Mouse (Mus musculus) lung, postnatal 4 days (tissue): ENCODE measurements at regions not wholly inside any gene's neighbourhood (a gene's known extent, or its start where the extent isn't known, plus 50 kb on each side); places are given as distances from the start of the nearest gene placed in this dataset.

Experiments used
- DNase-seq, 2 experiments: peaks; one replicate each; pipeline ENCODE4 v3.0.0; 2021

DNA sequence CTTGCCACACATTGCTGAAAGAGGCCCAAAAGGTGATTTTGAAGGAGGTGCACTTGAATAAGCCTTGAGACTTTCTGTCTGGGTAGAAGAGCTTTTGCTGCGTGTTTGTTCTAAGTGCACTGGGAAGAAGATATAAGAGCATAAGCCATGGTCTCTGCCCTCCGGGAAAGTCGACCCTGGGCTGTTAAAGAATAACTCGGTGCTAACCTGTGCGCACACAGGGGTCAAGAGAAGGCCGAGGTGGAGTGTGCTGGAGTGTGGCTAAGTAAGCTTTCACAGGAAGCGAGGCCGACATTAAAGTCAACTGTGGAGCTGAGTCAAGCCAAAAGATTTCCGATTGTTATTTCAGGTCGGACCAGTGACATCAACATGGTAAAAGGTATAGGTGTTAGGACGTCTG, 473.0 kb downstream of the Slc4a3 start:
- DNase-seq, result peak; percentile 58 to 86

DNA sequence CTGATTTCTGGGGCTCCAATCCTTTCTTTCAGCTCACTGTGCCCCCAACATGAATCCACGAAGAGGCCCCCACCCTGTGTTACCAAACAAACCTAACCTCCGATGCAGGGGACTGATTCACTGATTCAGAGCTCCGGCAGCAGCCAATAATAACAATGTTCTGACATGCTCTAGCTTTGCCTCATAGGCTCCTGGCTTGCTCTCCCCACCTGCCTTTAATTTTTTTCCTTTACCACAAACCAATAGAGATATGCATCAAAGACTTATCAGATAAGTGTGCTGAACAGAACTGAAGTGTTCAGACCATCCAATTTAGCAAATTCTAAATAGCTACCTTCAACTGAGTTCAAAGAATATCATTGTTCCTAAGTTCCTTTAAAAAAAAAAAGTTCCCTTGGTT, 478.6 kb downstream of the Slc4a3 start:
- DNase-seq, result no peak

DNA sequence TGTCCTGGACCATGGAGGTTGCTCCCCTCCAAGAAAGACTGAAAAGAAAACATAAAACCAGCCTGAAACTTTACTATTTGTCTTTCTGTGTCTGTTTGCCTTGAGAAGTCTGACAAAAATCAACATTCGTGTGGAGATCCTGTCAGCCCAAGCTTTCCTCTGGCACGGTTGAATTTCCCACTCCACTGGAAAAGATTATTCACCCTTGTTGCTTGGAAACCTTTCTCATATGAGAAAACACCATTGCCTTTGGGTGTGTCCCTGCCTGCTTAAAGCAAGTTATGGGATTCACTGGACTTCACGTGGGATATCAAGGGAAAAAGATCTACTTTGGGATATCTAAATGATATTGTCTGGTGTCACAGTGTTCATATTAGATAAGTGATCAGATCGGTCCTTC, 479.3 kb downstream of the Slc4a3 start:
- no peak for DNase-seq

DNA sequence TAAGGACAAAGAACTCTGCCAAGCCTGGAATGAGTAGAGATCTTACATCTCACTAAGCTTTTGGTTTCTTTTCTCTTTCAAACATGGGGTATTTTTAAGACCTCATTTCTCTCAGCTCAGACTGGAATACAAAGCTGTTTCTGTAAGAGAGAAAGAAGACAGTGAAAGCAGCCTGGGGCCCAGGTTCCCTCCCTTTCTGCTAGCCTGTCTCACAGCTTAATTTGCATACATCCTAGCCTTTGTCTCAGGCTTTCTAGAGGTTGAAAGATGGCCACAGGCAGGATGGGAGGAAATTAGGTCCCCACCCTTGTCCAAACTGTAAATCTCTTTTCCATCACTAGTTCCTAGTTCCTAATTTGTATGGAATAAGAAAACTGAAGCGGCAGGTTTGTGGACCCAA, 483.0 kb downstream of the Slc4a3 start:
- DNase-seq, result no peak

DNA sequence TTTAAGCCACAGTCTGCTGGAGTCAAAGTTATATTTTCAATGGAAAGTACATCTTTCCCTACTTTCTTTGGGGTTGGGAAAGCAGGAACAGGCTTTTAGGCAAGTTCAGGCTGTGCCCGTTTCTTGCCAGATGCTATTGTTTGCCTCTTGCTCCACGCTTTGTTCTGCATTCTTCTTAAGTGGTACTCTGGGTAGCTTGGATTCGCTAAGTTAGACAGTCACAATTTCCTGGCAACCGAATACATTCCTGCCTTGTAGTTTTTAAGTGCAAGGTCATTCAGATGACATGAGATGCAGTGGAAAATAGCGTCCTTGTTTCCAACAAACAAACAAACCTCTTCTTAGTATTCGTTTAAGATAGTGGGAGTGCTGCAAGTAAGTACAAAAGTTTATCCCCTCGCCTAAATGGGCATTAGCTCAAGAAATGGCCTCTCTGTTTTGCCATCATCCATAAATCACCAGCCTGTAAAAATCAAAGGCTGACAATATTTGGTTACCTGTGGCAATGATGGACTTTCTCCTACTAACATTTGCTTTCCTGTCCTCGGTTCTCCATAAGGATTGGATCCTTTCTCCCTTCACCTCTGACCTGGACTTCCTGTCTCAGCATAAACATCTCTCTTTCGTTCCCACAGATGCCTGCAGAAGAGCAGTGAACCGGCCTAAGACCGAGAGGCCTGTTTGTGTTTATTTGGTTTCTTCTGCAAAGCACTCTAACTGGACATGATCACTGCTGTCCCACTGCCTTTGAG, 485.3 kb downstream of the Slc4a3 start:
- DNase-seq, result peak; percentile 20 to 32

DNA sequence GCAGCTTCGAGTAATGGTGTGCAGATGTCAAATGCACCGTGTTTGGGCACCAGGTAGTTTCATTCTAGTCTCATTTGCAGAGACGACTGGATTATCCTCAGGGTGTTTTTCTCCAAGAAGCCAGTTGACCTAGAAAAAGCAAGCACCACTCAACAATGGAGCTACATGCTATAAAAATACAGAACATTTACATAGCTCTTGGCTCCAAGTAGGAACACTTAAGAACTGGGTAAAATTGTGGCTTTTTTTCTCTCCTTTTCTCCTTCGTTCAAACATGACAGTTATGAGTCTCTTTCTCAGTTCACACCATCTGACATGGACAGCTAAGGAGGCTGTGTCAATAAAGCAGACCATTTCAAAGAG, 485.8 kb downstream of the Slc4a3 start:
- no peak for DNase-seq

DNA sequence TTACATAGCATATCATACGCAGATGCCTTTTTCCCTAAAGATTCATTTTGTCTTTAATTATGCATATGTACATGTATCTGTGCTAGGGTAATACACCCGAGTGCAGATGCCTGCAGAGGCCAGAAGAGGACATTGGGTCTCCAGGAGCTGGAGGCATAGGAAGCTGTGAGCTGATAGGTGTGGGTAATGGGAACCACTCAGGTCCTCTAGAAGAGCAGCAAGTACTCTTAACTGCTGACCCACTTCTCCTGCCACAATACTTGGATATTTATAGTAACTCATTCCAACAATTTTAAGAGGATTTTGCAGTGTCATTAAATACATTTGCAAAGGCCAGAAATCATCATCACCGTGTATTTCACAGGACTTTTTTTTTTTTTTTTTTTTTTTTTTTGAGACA, 486.6 kb downstream of the Slc4a3 start:
- no peak for DNase-seq

DNA sequence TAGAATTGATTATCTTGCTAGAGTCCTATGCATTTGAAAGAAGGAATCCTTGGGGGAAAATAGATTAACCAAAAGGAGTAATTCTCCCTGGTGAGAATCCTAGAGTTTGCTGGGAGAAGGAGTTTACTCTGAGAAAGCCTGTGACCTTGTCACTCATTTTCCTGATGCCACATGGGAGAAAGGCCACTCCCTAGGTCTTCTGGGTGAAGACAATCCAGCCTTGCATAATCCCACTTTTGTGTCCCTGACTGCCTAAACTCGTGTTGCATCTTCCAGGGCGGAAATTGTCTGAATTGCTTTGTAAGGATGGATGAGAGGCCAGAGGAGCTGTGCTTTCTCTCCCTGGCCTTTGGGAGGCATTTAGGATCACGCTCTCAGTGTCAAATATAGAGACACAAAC, 490.2 kb downstream of the Slc4a3 start:
- DNase-seq, result no peak

DNA sequence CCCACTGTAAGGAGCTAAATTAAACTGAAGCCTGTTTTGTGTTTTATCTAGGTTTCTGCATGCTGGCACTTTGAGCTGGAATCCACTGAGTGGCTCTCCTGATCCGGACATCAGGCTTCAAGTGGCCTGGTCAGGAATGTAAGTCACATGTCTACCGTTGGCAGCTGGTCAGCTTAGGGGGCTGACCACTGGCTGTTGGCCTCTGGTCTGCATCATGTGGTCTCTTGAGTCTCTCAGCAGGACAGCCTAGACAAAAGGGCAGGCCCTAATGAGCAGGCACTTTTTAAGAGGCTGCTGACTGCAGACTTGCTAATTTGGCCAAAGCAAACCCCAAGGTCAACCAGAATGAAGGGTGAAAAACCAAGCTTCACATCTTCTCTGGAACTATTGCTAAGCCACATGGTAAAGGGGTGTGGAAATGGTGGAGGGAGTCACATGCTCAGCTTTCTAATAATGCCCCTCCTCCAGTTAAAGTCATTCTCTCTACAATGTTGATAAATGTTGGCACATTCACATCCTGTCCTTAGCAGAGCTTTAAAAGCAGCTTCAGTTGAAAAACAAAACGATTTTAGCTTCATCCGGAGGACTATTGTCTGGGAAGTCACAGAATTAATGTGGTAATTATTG, 493.1 kb downstream of the Slc4a3 start:
- DNase-seq, result peak; percentile 74 to 91

DNA sequence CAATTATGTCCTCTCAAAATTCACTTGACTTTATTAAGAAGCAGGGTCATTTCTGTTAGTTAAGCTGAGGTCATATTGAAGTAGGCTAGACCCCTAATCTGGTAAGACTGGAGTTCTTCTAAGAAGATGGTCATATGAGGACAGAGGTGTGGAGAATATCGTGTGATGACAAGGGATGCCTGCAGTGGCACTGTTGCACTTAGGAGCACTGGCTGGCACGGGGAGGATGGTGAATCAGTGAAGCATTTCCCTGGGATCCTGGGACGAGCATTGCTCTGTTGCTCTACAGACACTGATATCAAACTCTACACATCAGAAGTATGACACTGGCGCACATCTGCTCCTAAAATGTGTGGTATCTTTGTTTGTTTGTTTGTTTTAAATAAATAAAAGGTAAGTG, 493.6 kb downstream of the Slc4a3 start:
- no peak for DNase-seq

DNA sequence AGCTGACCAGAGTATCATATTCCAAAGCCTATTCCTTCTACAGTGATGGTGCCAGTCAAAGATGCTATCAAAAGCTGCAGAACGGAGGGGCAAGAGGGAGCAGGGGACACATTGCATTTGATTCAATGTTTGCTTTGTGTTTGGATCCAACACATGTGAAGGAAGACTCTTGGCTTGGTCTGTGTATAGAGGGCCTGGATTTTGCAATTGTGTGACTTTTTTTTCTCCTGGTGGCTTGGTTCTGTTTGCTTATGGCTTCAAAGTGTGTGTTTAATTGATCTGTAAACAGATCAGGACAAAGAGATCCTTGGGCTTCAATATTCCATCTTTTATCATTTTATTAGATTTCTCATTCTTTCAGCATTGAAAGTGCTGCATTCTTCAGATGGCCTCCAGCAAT, 504.2 kb downstream of the Slc4a3 start:
- DNase-seq, result no peak

DNA sequence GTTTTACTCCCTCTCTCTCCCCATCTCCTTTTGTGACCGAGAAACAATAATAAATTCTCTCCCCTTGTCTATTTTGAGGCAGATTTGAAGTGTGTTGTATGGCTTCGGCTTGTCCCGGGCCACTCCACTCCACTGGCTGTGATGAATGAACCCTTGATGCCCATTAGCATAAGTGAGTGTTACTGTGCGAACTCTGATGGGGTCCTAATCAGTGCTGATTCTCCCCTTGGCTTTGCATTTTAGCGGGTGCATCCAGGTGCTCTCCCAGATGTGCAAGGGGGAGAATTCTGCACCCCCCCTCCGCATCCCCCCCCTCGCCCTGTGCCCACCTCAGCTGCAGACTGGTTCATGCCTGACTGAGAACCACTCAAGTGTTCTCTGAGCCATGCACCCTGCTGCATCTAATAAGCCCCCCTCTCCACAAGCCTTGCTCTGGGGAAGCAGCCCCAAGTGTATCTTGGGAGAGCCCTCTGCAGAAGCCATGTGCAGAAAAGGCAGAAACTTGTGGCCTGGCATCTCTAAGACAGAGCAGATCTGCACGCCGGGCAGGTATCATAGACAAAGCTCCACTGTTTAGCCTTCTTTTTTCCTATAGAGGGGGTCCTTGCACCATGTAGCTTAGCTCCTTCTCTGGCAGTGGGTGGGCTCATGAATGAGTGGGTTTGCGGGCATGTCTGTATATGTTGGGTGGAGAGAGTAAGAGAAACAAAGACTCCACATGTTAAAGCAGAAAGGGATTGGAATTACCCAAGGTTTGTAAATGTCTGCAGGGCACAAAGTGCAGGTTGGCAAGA, 507.5 kb downstream of the Slc4a3 start:
- no peak for DNase-seq

DNA sequence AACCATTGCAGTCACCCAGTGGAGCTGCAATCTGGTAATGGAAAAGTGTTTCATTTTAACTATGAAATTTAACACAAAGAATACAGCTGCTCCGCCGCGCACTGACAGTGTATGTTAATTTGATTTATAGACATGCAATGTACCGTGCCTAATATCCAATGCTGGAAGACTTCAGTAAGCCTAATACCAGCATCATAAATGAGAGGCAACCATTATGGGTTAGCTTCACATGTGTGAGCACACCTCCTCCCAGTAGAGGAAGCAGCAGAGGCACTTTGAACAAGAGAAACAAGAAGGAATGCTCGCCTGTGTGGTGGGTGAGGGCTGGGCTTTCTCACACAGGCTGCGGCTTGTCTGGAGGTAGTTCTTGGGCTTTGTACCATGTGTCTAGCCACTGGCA, 519.7 kb downstream of the Slc4a3 start:
- DNase-seq, result no peak

DNA sequence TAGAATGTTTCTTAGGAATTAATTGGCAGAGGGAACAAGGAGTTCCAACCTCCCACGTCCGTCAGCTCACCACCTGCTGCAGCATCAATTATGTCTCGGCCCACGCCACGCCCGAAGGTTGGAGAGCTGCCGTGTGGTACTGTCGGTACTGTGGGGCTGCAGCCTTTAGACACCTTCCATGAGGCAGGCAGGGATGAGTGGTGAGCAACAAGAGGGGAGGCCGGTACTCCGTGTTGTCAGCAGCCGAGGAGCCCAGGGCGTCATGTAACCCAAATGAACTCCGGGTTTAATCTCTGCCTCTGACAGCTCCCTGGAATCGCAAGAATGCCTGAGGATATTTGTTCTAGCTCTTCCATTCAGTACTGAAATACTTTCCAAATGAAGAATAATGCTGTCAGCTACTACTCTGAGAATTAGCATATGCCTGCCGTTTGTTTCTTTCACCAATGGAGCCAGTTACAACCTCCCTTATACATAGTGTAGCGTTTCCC, 524.8 kb downstream of the Slc4a3 start:
- DNase-seq, result peak in 1 of 2 experiments; percentile 25

DNA sequence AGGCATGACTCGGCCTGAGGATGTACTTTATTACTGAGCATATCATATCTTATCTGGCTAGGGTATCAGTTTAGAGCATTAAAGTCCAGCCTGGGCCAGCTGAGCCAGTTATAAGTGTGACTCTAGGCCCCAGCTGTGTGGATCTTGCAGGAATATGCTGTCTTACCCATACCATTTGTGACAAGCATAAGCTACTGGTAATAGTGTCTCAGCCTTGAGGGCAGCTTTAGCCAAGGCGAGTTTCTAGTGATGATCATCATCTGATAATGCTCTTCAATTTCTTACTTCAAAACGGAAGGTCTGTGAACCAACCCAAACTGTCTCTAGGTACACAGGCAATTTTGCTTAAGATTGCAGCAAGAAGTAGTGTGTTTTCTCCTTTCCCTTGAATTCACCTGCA, 529.1 kb downstream of the Slc4a3 start:
- DNase-seq, result no peak

DNA sequence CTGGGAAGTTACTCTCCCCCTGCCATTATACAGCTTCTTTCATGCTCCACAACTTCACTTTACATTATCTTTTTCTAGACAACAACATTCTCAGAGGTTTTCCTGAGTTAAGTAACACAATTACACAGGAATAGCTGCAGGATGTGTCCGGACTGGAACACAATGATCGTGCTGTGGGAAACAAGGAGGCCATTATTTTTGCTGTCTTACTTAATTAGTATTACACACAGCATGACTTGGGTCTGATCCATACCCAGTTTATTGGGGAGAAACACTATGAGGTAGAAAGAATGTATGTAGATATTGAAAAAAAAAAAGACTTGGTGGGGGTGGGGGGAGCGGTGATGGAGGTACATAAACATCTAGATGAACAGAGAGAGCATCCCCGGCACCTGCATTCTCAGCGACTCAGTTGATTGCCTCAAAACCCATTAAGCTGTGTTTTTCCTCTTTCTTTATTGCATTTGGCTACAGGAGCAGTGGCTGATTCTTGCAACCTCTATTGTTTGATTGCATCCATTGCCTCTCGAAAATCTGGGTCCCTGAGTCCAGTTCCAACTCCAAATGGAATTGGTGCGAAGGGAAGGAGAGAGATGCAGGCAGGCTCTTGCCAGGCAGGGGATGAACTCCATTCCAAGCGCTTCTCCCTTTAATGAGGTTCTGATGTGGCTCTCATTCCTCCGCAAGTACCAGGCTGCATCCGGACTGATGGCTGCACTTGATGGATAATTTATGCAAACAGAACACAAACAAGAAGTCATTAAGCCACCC, 529.8 kb downstream of the Slc4a3 start:
- DNase-seq, result no peak

DNA sequence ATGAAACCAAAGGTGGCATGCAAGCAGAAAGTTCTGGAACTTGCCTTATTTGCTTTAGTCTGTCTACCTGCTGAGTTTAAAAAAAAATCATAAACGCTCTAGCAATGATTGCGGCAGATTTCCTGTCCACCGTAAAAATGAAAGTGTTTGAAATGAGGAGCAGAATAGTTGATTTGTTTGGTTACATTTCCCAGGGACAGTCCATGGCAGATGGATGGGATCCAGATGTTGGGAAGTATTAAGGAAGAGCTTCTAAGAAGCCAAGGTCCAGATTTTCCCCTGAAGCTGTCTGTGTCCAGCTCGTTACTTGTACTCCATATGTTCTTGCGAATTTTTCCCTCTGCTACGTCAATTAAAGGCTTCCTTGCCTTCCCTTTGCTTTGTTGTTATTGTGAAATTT, 534.2 kb downstream of the Slc4a3 start:
- no peak for DNase-seq

DNA sequence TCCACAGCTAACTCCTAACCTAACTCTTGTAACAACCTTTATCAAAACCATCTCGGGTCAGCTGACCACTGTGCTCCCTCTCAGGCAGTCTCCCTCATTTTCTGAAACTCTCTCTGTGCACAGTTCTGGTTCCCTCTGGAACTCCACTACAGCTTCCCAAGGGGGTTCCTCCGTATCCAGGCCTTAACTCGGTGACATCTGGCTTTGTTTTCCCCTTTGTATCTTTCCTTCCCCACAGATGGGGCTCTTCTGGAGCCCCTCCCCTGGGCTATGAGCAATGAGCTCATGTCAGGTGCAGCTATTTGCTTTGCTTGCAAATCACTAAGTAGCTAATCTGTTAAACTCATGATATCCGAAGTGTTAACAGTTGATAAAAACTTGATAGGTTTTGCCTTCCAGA, 535.6 kb downstream of the Slc4a3 start:
- no peak for DNase-seq

DNA sequence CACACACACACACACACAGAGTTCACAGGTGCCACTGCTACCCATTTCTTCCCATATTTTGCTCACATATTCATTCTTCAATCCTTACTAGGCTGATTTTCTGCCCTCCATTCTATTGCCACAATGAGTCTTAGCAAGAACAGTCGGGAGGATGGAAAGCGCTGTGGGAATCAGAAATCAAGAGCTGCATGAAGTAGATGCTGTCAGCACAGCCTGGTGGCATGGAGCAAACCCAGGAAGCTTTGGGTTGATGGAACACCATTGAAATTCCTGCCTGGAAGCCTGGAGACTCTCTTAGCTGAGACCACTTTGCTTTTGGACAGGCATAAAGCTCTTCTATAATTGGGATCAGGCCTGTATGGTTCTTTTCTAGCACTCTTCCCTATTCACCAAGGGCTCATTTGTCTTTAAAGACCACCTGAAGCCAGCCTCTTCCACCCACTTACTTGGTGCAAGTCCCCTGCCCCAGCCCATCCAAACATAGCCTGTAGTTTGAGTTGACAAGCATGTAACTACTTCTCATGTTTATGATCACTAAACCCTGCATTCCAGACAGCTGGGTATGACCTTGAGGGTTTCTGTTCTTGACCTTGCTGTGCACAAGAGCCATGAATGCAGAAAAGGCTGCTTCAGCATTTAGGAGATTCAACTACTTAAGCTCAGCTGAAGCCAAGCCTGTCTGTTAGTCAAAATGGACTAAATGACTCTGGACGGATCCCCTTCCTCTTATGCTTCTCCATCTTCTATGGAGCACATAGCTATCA, 537.4 kb downstream of the Slc4a3 start:
- DNase-seq, result no peak

DNA sequence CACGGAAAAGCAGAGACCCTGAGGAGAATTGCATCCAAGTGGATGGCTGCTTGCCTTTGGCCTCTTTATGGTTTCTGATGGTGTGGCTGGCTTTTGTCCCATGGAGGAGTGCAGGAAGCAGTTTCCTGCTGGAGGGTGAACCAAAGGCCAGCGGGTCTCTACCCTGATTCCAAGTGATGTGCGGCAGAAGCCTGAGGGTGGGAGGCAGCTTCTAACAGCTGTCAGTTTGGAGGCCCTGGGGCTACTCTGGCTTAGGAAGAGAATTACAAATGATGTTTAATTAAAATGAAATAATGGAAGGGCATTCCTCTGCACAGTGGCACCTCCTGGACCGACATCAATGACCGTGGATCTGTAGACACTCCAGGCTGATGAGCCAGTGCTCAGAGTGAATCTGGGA, 545.0 kb downstream of the Slc4a3 start:
- peak; percentile 5 to 32 for DNase-seq

DNA sequence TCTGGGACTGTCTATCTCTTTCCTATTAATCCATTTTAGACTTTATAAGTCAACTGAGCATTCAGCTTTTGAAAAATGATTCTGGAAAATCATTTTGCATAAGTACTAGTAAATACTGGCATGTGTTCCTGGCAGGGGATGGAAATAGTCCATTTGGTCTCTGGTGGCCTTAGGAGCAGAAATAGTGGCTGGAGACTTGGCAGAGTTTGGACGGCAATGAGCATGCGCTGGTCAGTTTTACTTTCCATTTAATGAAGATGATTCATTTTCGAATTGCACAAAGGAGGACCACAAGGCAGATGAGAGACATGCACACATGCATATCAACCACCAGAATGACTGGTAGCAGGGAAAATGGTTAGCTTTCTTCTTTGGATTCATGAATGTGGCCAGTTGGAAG, 567.2 kb downstream of the Slc4a3 start:
- DNase-seq, result peak; percentile 14 to 32

DNA sequence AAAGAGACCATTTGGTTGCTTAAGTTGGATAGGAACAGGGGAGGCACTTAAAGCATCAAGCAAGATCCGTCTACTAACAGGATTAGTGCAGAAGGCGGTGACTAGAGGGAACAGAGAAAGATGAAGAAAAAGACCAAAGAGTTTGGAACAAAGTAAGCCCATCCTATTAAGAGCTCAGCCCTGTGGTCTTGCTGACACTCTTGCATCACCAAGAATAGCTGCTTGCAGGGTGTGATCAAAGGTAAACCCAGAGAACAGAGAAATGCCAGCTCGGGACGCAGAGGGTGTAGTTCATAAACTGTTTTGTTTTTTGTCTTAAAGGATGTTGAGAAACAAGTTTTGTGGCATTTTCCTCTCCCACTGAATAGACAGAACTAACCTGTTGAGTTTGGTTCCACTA, 574.8 kb downstream of the Slc4a3 start:
- no peak for DNase-seq
